Mouse (Mus musculus) limb, embryonic 14.5 days (tissue): ENCODE data around the gene Sult1d1. TPM values are rescaled to one million over a fixed set of nuclear protein-coding genes. Genes with fewer than 3 reads are reported as not detected.

Experiments
- ATAC-seq: fragments of 200-750 bp; cut with Nextera tagmentation; 2 replicates; pipeline ENCODE4 v1.8.0; 2017; ENCODE audit warnings: low read depth, moderate number of reproducible peaks, moderate TSS enrichment; ENCODE audit not compliant: low FRiP score
- DNase-seq: peaks from one replicate; pipeline ENCODE4 v3.0.0-alpha.2; 2015; ENCODE audit warnings: low spot score
- H3K27ac ChIP-seq: fragments of 300-500 bp; sonication (generic); replicated peaks from 2 replicates; pipeline ENCODE4 v1.5.1; 2014; ENCODE audit warnings: low read depth, mild to moderate bottlenecking, low read length, moderate library complexity, mixed read lengths
- H3K27me3 ChIP-seq: fragments of 300-500 bp; sonication (generic); 2 replicates; pipeline ENCODE4 v1.6.1; 2014; ENCODE audit warnings: low read length, mixed read lengths; ENCODE audit not compliant: control insufficient read depth, insufficient read depth
- H3K36me3 ChIP-seq: fragments of 300-500 bp; sonication (generic); 2 replicates; pipeline ENCODE4 v1.6.1; 2014; ENCODE audit warnings: mild to moderate bottlenecking, low read length, moderate library complexity, mixed read lengths; ENCODE audit not compliant: control insufficient read depth, insufficient read depth
- H3K4me1 ChIP-seq: fragments of 300-500 bp; sonication (generic); 2 replicates; pipeline ENCODE4 v1.6.1; 2014; ENCODE audit warnings: antibody characterized with exemption, low read length, mixed read lengths; ENCODE audit not compliant: control insufficient read depth, insufficient read depth
- H3K4me2 ChIP-seq: fragments of 300-500 bp; sonication (generic); replicated peaks from 2 replicates; pipeline ENCODE4 v1.6.1; 2014; ENCODE audit warnings: low read depth, mild to moderate bottlenecking, low read length, moderate library complexity; ENCODE audit not compliant: severe bottlenecking
- H3K4me3 ChIP-seq: fragments of 300-500 bp; sonication (generic); replicated peaks from 2 replicates; pipeline ENCODE4 v1.5.1; 2014; ENCODE audit warnings: low read length
- H3K9ac ChIP-seq: fragments of 300-500 bp; sonication (generic); 2 replicates; pipeline ENCODE4 v1.6.1; 2014; ENCODE audit warnings: mild to moderate bottlenecking, low read depth, low read length, moderate library complexity; ENCODE audit not compliant: severe bottlenecking
- H3K9me3 ChIP-seq: fragments of 300-500 bp; sonication (generic); 2 replicates; pipeline ENCODE4 v1.6.1; 2016; ENCODE audit warnings: low read length; ENCODE audit not compliant: control insufficient read depth
- POLR2A ChIP-seq: fragments of 200-500 bp; IDR thresholded peaks from 2 replicates; pipeline ENCODE4 v1.8.0; 2012; ENCODE audit warnings: inconsistent platforms, mild to moderate bottlenecking, moderate library complexity, borderline replicate concordance; ENCODE audit not compliant: insufficient read depth, insufficient read length; ENCODE audit errors: extremely low read depth
- WGBS: fragments of 180-500 bp; shearing (Covaris S2); extraction: QIAGEN DNeasy Blood & Tissue Kit; methylation state at CpG from one replicate; pipeline ENCODE4 v1.1.7; 2014; 5-methylcytosine and 5-hydroxymethylcytosine counted together
- polyA plus RNA-seq, 2 experiments: library from polyadenylated mRNA; depleted of rRNA in 1 of 2; stranded (reverse) in 1 of 2; unstranded in 1 of 2; fragments of >200 nt; fragmentation: Nextera tagmentation in 1 of 2; extraction: Ambion mirVana in 1 of 2; gene quantifications; 2 replicates each; pipeline versions ENCODE4 v1.2.1 to v1.2.3; 2012 to 2014

The Sult1d1 gene
- polyA plus RNA-seq (2012; rRNA removed) (not detected in 2 replicates), polyA plus RNA-seq (2014; fragmentation: Nextera tagmentation; extraction: Ambion mirVana) (not detected in 2 replicates)

DNA sequence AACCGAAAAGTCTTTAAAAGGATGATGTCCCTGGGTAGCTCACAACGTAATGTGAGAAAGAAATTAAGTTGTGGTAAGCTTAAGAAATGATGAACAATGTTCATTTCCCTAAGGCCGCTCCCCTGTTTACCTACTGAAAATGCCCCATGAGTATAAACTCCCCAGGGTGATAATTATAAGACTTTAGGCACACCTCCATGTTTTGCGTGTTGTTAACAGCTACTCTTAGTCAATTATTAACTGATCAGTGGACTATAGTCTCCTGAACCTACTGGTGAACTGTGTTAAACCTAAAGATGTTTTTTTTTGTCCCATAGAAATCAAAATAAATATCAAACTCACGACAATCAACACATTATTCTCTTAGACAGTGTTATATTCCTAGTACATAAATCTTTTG lies at the start of gene Sult1d1:
Gene Sult1d1 (minus strand): TSS at position 183 of the 400 bp plus-strand sequence.
- DNase-seq = no peak

DNA sequence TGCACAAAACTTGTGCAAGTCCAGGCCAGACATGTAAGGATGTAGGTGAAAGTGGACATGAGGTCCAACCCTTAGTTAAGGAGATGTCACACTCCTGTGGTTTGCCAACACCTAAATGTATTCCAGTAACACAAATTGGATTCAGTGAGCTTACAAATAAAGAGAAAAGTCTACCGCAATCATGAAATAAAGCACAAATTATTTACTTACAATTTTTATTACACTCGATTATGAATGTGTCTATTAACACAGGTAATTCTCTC lies 46.2 kb upstream of the Sult1d1 start:
- TF ChIP-seq POLR2A = no peak
- H3K27me3 ChIP-seq = no peaks in the 10 kb centered on the region
- ATAC-seq (no peak), DNase-seq (no peak)
- H3K4me3 ChIP-seq = no peak overlapping the region
- no peaks in the 10 kb centered on the region for H3K4me1 ChIP-seq
- H3K4me2 ChIP-seq = no peak overlapping the region
- H3K36me3 ChIP-seq = no peaks in the 10 kb centered on the region
- WGBS = 87% methylated on average over 2 of the region's 2 CpGs
- no peak overlapping the region for H3K27ac ChIP-seq
- no peak overlapping the region for H3K9ac ChIP-seq
- no peaks in the 10 kb centered on the region for H3K9me3 ChIP-seq

More for the DNA sequence above, at the start of gene Sult1d1:
- H3K4me3 ChIP-seq = no peak within 1 kb of the TSS
- H3K27ac ChIP-seq = no peak within 1 kb of the TSS
- TF ChIP-seq POLR2A = no peak
- no peaks in the 10 kb centered on the region for H3K9me3 ChIP-seq
- H3K36me3 ChIP-seq = no peaks in the 10 kb centered on the region
- no peak for ATAC-seq
- no peak within 1 kb of the TSS for H3K4me2 ChIP-seq
- 78% methylated on average over 5 of the region's 5 CpGs for WGBS
- H3K4me1 ChIP-seq = peaks cover 6% of the 10 kb centered on the region
- H3K27me3 ChIP-seq = no peaks in the 10 kb centered on the region
- H3K9ac ChIP-seq = no peak within 1 kb of the TSS

GRCm38 (mm10) chr5:87614364-87615127 lies 45.7 kb upstream of the Sult1d1 start:
- no peaks in the 10 kb centered on the region for H3K9me3 ChIP-seq
- H3K27me3 ChIP-seq = no peaks in the 10 kb centered on the region
- no peak overlapping the region for H3K27ac ChIP-seq
- no peak for TF ChIP-seq POLR2A
- no peaks in the 10 kb centered on the region for H3K4me1 ChIP-seq
- no peaks in the 10 kb centered on the region for H3K36me3 ChIP-seq
- DNase-seq (no peak), ATAC-seq (no peak)
- no peak overlapping the region for H3K4me2 ChIP-seq
- no peak overlapping the region for H3K9ac ChIP-seq
- H3K4me3 ChIP-seq = no peak overlapping the region

GRCm38 (mm10) chr5:87601018-87601417 lies 32.2 kb upstream of the Sult1d1 start:
- Histone ChIP-seq H3K4me1 (no peaks in the 10 kb centered on the region), H3K9me3 (no peaks in the 10 kb centered on the region), H3K36me3 (no peaks in the 10 kb centered on the region), H3K9ac (no peak overlapping the region), H3K27ac (no peak overlapping the region), H3K4me3 (no peak overlapping the region), H3K4me2 (no peak overlapping the region), H3K27me3 (no peaks in the 10 kb centered on the region)
- DNase-seq = no peak
- WGBS = 66% methylated on average over 3 of the region's 3 CpGs
- TF ChIP-seq POLR2A = no peak
- no peak for ATAC-seq

DNA sequence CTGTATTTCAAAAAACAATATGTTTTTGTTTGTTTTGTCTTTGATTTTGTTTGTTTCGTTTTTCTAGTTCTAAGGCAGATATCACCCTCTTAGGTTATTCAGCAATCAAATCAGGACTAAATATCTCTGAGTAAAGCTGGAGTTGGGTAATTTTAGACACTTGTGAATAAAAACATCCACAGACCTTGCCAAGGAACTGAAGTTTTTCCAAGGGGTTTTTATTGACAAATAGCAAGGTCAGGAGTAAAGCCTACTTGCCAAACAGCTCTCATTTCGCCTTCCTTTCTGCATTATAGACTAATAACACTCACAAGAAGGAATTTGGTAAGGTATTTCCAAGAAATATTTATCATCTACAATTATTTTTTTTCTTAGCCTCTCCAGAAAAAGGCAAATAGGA lies 29.1 kb upstream of the Sult1d1 start:
- no peak overlapping the region for H3K9ac ChIP-seq
- 60% methylated on average over 2 of the region's 2 CpGs for WGBS
- ATAC-seq (no peak), DNase-seq (no peak)
- H3K4me1 ChIP-seq = no peaks in the 10 kb centered on the region
- no peak for TF ChIP-seq POLR2A
- H3K4me2 ChIP-seq = no peak overlapping the region
- no peaks in the 10 kb centered on the region for H3K36me3 ChIP-seq
- H3K9me3 ChIP-seq = no peaks in the 10 kb centered on the region
- H3K27ac ChIP-seq = no peak overlapping the region
- H3K27me3 ChIP-seq = no peaks in the 10 kb centered on the region
- H3K4me3 ChIP-seq = no peak overlapping the region
